Mouse (Mus musculus): Measurements from ENCODE around the gene Vwce. TPM values are rescaled to one million over a fixed set of nuclear protein-coding genes. Genes with fewer than 3 reads are reported as not detected.

Vwce gene
- polyA plus RNA-seq, 1 experiment from 2014 or later, result 1.1 TPM

- no peaks in the 10 kb centered on the region for H3K27me3 ChIP-seq (ENCODE audit: control insufficient read depth, insufficient read depth, low read length)
- H3K4me2 ChIP-seq (replicated peaks; ENCODE audit: low read depth, low read length), result peak overlapping the region; percentile 47
- peaks cover under 1% of the 10 kb centered on the region; the same call in 1 of the 2 replicates for H3K36me3 ChIP-seq (ENCODE audit: control insufficient read depth, insufficient read depth, low read length)
- no peak for ATAC-seq (ENCODE audit: insufficient number of reproducible peaks, insufficient read depth, low FRiP score, low read depth)
- peaks cover 27% of the 10 kb centered on the region for H3K4me1 ChIP-seq (ENCODE audit: control insufficient read depth, insufficient read depth, low read length)
- WGBS, result 9% methylated on average over 6 of the region's 6 CpGs
- H3K4me3 ChIP-seq (ENCODE audit: low read depth, low read length), result peak overlapping the region; percentile 23
- H3K9ac ChIP-seq (replicated peaks; ENCODE audit: low read depth, low read length), result peak overlapping the region; percentile 49
- H3K27ac ChIP-seq (ENCODE audit: low read length), result peak overlapping the region; percentile 79
- no peaks in the 10 kb centered on the region for H3K9me3 ChIP-seq (ENCODE audit: control insufficient read depth, low read depth, low read length)
Measured at GRCm38 (mm10) chr19:10602247-10602769, 31.7 kb upstream of the Vwce start.

- peaks cover 5% of the 10 kb centered on the region for H3K36me3 ChIP-seq (ENCODE audit: control insufficient read depth, insufficient read depth, low read length)
- 5% methylated on average over 9 of the region's 9 CpGs for WGBS
- H3K9me3 ChIP-seq (ENCODE audit: control insufficient read depth, low read depth, low read length), result no peaks in the 10 kb centered on the region
- H3K9ac ChIP-seq (replicated peaks; ENCODE audit: low read depth, low read length), result peak overlapping the region; percentile 49
- peak overlapping the region; percentile 23 for H3K4me3 ChIP-seq (ENCODE audit: low read depth, low read length)
- no peaks in the 10 kb centered on the region for H3K27me3 ChIP-seq (ENCODE audit: control insufficient read depth, insufficient read depth, low read length)
- H3K4me1 ChIP-seq (ENCODE audit: control insufficient read depth, insufficient read depth, low read length), result peaks cover 27% of the 10 kb centered on the region
- peak overlapping the region; percentile 79 for H3K27ac ChIP-seq (ENCODE audit: low read length)
- peak; percentile 58; the same call in 1 of the 2 replicates for ATAC-seq (ENCODE audit: insufficient number of reproducible peaks, insufficient read depth, low FRiP score, low read depth)
- H3K4me2 ChIP-seq (replicated peaks; ENCODE audit: low read depth, low read length), result peak overlapping the region; percentile 47
Measured at GRCm38 (mm10) chr19:10602787-10603186, 31.2 kb upstream of the Vwce start.

- Histone ChIP-seq H3K9me3 (ENCODE audit: control insufficient read depth, low read depth, low read length) (no peaks in the 10 kb centered on the region), H3K4me1 (ENCODE audit: control insufficient read depth, insufficient read depth, low read length) (peaks cover 27% of the 10 kb centered on the region), H3K4me3 (ENCODE audit: low read depth, low read length) (no peak overlapping the region), H3K36me3 (ENCODE audit: control insufficient read depth, insufficient read depth, low read length) (peaks cover 16% of the 10 kb centered on the region), H3K27ac (ENCODE audit: low read length) (peak overlapping the region; percentile 87; the same call in 1 of the 2 replicates), H3K27me3 (ENCODE audit: control insufficient read depth, insufficient read depth, low read length) (no peaks in the 10 kb centered on the region), H3K4me2 (replicated peaks; ENCODE audit: low read depth, low read length) (peak overlapping the region; percentile 52; the same call in 1 of the 2 replicates), H3K9ac (replicated peaks; ENCODE audit: low read depth, low read length) (no peak overlapping the region)
- 82% methylated on average over 18 of the region's 18 CpGs for whole genome bisulfite sequencing
- no peak for ATAC-seq (ENCODE audit: insufficient number of reproducible peaks, insufficient read depth, low FRiP score, low read depth)
Measured at GRCm38 (mm10) chr19:10603660-10604523, 30.1 kb upstream of the Vwce start.

- H3K4me2 ChIP-seq (replicated peaks; ENCODE audit: low read depth, low read length), result peak overlapping the region; percentile 52
- H3K36me3 ChIP-seq (ENCODE audit: control insufficient read depth, insufficient read depth, low read length), result peaks cover 22% of the 10 kb centered on the region
- H3K4me1 ChIP-seq (ENCODE audit: control insufficient read depth, insufficient read depth, low read length), result peaks cover 27% of the 10 kb centered on the region
- H3K27ac ChIP-seq (ENCODE audit: low read length), result peak overlapping the region; percentile 87
- H3K4me3 ChIP-seq (ENCODE audit: low read depth, low read length), result peak overlapping the region; percentile 98; the same call in 1 of the 2 replicates
- ATAC-seq (ENCODE audit: insufficient number of reproducible peaks, insufficient read depth, low FRiP score, low read depth), result no peak
- H3K27me3 ChIP-seq (ENCODE audit: control insufficient read depth, insufficient read depth, low read length), result no peaks in the 10 kb centered on the region
- peak overlapping the region; percentile 49 for H3K9ac ChIP-seq (replicated peaks; ENCODE audit: low read depth, low read length)
- no peaks in the 10 kb centered on the region for H3K9me3 ChIP-seq (ENCODE audit: control insufficient read depth, low read depth, low read length)
- WGBS, result 39% methylated on average over 3 of the region's 3 CpGs
Measured at GRCm38 (mm10) chr19:10604534-10604933, 29.5 kb upstream of the Vwce start.

- Histone ChIP-seq H3K36me3 (ENCODE audit: control insufficient read depth, insufficient read depth, low read length) (peaks cover 31% of the 10 kb centered on the region), H3K4me1 (ENCODE audit: control insufficient read depth, insufficient read depth, low read length) (peaks cover 27% of the 10 kb centered on the region), H3K27ac (ENCODE audit: low read length) (peak within 1 kb of the TSS; percentile 93), H3K27me3 (ENCODE audit: control insufficient read depth, insufficient read depth, low read length) (no peaks in the 10 kb centered on the region), H3K9ac (replicated peaks; ENCODE audit: low read depth, low read length) (peak within 1 kb of the TSS; percentile 94), H3K4me2 (replicated peaks; ENCODE audit: low read depth, low read length) (peak within 1 kb of the TSS; percentile 85), H3K9me3 (ENCODE audit: control insufficient read depth, low read depth, low read length) (no peaks in the 10 kb centered on the region), H3K4me3 (ENCODE audit: low read depth, low read length) (peak within 1 kb of the TSS; percentile 98)
- ATAC-seq (ENCODE audit: insufficient number of reproducible peaks, insufficient read depth, low FRiP score, low read depth), result peak; percentile 97
- under 1% methylated on average over 49 of the region's 49 CpGs for WGBS
Measured at GRCm38 (mm10) chr19:10605293-10605900, 28.6 kb upstream of the Vwce start, which contains the start of the genes Ddb1 and Tkfc. TSS of gene Ddb1 (plus strand) at chr19:10605327. TSS of gene Tkfc (minus strand) at chr19:10605654.

GRCm38 (mm10) chr19:10605901-10606622 lies 28.0 kb upstream of the Vwce start:
- ATAC-seq (ENCODE audit: insufficient number of reproducible peaks, insufficient read depth, low FRiP score, low read depth), result no peak
- Histone ChIP-seq H3K4me2 (replicated peaks; ENCODE audit: low read depth, low read length) (peak overlapping the region; percentile 85), H3K27ac (ENCODE audit: low read length) (peak overlapping the region; percentile 93), H3K9me3 (ENCODE audit: control insufficient read depth, low read depth, low read length) (no peaks in the 10 kb centered on the region), H3K9ac (replicated peaks; ENCODE audit: low read depth, low read length) (peak overlapping the region; percentile 94), H3K36me3 (ENCODE audit: control insufficient read depth, insufficient read depth, low read length) (peaks cover 37% of the 10 kb centered on the region), H3K27me3 (ENCODE audit: control insufficient read depth, insufficient read depth, low read length) (no peaks in the 10 kb centered on the region), H3K4me3 (ENCODE audit: low read depth, low read length) (peak overlapping the region; percentile 98), H3K4me1 (ENCODE audit: control insufficient read depth, insufficient read depth, low read length) (peaks cover 27% of the 10 kb centered on the region)
- WGBS, result 5% methylated on average over 20 of the region's 20 CpGs

- Histone ChIP-seq H3K4me2 (replicated peaks; ENCODE audit: low read depth, low read length) (no peak overlapping the region), H3K9me3 (ENCODE audit: control insufficient read depth, low read depth, low read length) (no peaks in the 10 kb centered on the region), H3K9ac (replicated peaks; ENCODE audit: low read depth, low read length) (no peak overlapping the region), H3K27me3 (ENCODE audit: control insufficient read depth, insufficient read depth, low read length) (no peaks in the 10 kb centered on the region), H3K27ac (ENCODE audit: low read length) (no peak overlapping the region), H3K4me3 (ENCODE audit: low read depth, low read length) (no peak overlapping the region), H3K36me3 (ENCODE audit: control insufficient read depth, insufficient read depth, low read length) (peaks cover 63% of the 10 kb centered on the region), H3K4me1 (ENCODE audit: control insufficient read depth, insufficient read depth, low read length) (peaks cover 16% of the 10 kb centered on the region)
- 72% methylated on average over 5 of the region's 5 CpGs for WGBS
- ATAC-seq (ENCODE audit: insufficient number of reproducible peaks, insufficient read depth, low FRiP score, low read depth), result no peak
Measured at GRCm38 (mm10) chr19:10608573-10609240, 25.3 kb upstream of the Vwce start.

All from stomach, embryonic 14.5 days (tissue).